Mouse (Mus musculus): ENCODE measurements around the gene Zfp638.

- TF ChIP-seq CTCF (IDR thresholded peaks at IDR 0.05; ENCODE audit: borderline replicate concordance, insufficient read depth, low read length) (no peak), POLR2A (IDR thresholded peaks at IDR 0.05; ENCODE audit: low read depth, low read length) (no peak)
Observed at GRCm38 (mm10) chr6:83906659-83907058, 39.8 kb downstream of the Zfp638 start.

Measured in embryonic fibroblast, embryonic 13.5 days (primary cell).